Mouse (Mus musculus): ENCODE data around the gene Tubd1. TPM values are rescaled to one million over a fixed set of nuclear protein-coding genes. Genes with fewer than 3 reads are reported as not detected.

Gene Tubd1
- polyA plus RNA-seq, 1 experiment, result 18.3 TPM

DNA sequence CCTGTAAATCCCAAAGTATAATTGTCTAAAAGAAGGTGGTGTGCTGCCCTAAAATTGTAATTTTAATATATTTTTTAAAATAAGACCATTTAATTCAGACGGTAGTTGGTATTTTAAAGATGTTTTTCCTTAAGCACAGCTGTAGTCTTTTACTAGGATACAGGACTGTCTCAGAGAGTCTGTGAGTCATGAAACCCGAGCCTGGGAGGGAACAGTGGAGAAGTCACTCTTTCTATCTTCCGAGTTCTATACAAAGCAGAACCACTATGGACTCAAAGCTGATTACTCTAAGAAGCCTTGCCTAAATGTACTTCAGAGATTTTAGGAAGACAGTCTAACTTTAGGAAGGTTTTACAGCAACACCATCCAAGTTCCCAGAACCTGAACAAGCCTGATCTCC is 57.3 kb downstream of the Tubd1 start:
- TF ChIP-seq POLR2A (IDR thresholded peaks at IDR 0.05; ENCODE audit: control insufficient read depth, low read depth, low read length) (no peak), CTCF (IDR thresholded peaks at IDR 0.05; ENCODE audit: control insufficient read depth, insufficient read depth, insufficient replicate concordance, low read depth, low read length) (no peak)

DNA sequence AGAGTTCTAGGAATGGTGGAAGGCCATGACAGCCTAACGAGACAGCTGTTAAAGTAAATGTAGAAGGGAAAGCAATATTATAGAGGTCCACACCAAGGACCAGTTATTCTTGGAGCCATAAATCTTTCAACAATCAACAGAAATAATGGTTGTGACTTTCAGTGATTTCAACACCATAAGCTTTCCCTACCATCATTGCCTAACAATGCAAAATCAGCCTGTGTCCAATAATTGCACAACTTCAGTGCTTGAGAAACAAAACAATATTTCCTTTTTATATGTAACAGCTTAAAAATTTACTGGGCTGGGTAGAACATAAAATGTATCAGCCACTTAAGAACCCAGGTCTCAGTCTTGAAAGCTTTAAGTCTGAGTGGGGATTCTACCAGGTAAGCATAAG is 58.9 kb downstream of the Tubd1 start:
- no peak overlapping the region for H3K27ac ChIP-seq (ENCODE audit: control insufficient read depth, insufficient read depth, low read depth, low read length)

More for the DNA sequence above, 57.3 kb downstream of the Tubd1 start:
- Histone ChIP-seq H3K4me1 (ENCODE audit: control insufficient read depth, insufficient read depth, low read length) (no peaks in the 10 kb centered on the region), H3K36me3 (ENCODE audit: control insufficient read depth, insufficient read depth, low read length) (no peaks in the 10 kb centered on the region), H3K4me3 (ENCODE audit: control insufficient read depth, low read depth, low read length) (no peak overlapping the region), H3K27me3 (ENCODE audit: control insufficient read depth, insufficient read depth, low read length) (no peaks in the 10 kb centered on the region), H3K27ac (ENCODE audit: control insufficient read depth, insufficient read depth, low read depth, low read length) (no peak overlapping the region)

DNA sequence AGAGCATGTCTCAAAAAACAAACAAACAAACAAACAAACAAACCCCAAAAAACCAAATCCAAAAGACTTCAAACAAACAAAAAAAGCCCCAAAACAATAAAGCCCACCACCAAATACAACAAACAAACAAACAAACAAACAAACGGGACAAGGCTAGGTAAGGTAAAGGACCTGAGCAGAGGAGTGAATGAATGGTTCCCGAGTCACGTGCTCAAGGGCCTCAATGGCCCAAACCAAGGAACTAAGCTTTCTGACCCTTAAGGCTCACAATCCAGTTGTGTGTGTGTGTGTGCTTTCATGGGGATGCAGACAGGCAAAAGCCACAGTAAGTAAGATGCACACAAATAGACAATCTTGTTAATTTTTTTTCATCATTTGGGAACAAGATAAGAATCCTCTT is 59.5 kb downstream of the Tubd1 start:
- H3K4me3 ChIP-seq (ENCODE audit: control insufficient read depth, low read depth, low read length), result no peak overlapping the region
- H3K27ac ChIP-seq (ENCODE audit: control insufficient read depth, insufficient read depth, low read depth, low read length), result no peak overlapping the region
- H3K36me3 ChIP-seq (ENCODE audit: control insufficient read depth, insufficient read depth, low read length), result no peaks in the 10 kb centered on the region
- no peaks in the 10 kb centered on the region for H3K27me3 ChIP-seq (ENCODE audit: control insufficient read depth, insufficient read depth, low read length)
- no peaks in the 10 kb centered on the region for H3K4me1 ChIP-seq (ENCODE audit: control insufficient read depth, insufficient read depth, low read length)
- TF ChIP-seq POLR2A (IDR thresholded peaks at IDR 0.05; ENCODE audit: control insufficient read depth, low read depth, low read length) (no peak), CTCF (IDR thresholded peaks at IDR 0.05; ENCODE audit: control insufficient read depth, insufficient read depth, insufficient replicate concordance, low read depth, low read length) (no peak)

More for the DNA sequence above, 58.9 kb downstream of the Tubd1 start:
- Histone ChIP-seq H3K4me1 (ENCODE audit: control insufficient read depth, insufficient read depth, low read length) (no peaks in the 10 kb centered on the region), H3K36me3 (ENCODE audit: control insufficient read depth, insufficient read depth, low read length) (no peaks in the 10 kb centered on the region), H3K4me3 (ENCODE audit: control insufficient read depth, low read depth, low read length) (no peak overlapping the region), H3K27me3 (ENCODE audit: control insufficient read depth, insufficient read depth, low read length) (no peaks in the 10 kb centered on the region)
- no peak for TF ChIP-seq POLR2A (IDR thresholded peaks at IDR 0.05; ENCODE audit: control insufficient read depth, low read depth, low read length)
- TF ChIP-seq CTCF (IDR thresholded peaks at IDR 0.05; ENCODE audit: control insufficient read depth, insufficient read depth, insufficient replicate concordance, low read depth, low read length), result no peak

DNA sequence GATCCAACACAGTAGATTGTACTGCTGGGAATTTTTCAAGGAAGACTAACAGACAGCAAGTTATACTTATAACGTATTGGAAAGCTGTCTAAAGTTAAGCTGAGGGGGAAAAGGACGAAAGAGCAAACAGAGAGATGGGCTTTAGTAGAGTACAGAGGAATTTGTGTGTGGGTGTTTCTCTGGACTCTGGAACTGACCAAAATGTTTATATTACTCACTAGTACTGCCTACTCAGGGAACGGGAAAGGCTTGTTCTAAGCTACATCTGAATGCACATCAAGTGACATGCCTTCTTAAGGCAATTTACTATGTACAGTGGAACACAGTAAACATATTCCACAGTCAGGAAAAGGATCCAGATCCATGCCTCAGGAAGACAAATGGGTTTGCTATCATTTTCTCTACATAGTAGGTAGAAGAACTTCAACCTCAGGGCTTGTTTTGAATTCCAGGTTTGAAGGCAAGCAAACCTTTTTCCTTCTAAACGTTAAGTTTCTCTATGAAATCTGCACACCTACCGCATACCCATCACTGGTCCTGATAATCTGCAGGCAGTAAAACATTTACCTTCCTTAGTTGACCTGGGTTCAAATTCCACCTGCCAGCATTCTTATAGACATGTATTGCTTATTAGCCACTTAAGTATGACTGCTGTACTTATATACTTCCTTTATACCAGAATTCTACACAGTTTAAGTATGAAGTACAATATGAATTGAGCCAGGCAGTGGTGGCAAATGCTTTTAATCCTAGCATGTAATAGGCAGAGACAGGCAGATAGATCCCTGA is 60.1 kb downstream of the Tubd1 start:
- no peak for TF ChIP-seq CTCF (IDR thresholded peaks at IDR 0.05; ENCODE audit: control insufficient read depth, insufficient read depth, insufficient replicate concordance, low read depth, low read length)
- no peak for TF ChIP-seq POLR2A (IDR thresholded peaks at IDR 0.05; ENCODE audit: control insufficient read depth, low read depth, low read length)
- H3K27ac ChIP-seq (ENCODE audit: control insufficient read depth, insufficient read depth, low read depth, low read length), result no peak overlapping the region
- no peaks in the 10 kb centered on the region for H3K36me3 ChIP-seq (ENCODE audit: control insufficient read depth, insufficient read depth, low read length)
- no peak overlapping the region for H3K4me3 ChIP-seq (ENCODE audit: control insufficient read depth, low read depth, low read length)
- H3K4me1 ChIP-seq (ENCODE audit: control insufficient read depth, insufficient read depth, low read length), result no peaks in the 10 kb centered on the region
- no peaks in the 10 kb centered on the region for H3K27me3 ChIP-seq (ENCODE audit: control insufficient read depth, insufficient read depth, low read length)

DNA sequence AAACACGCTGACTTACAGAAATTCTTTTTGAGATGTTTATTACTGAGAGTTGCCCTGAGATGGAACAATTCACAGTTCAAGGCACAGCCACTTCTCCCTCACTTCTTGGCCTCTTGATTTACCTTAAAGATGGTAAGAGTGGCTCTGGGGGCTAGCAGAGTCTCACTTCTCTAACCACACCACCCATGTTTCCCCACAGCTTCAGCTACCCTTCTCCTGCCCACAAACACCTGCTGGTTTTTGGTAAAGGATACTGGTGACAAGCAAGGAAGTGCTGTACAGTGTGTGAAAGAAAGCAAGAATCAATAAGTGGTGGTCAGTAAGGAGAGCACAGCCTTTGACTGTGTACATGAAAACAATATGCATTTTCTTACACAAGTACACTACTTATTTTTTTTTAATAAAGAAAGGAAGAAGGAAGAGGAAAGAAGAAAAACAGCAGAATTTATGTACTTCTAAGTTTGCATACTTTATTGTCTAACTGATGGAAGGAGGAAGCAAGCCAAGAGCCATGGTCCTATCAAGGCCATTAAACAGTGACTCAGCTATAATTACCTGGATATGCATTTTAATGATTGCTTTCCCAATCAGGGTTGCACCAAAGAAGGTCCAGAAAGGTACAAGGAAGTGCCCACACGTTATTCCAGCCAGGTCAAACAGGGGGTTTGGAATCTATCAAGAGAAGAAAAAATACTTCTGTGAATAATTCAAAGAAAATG is 62.0 kb downstream of the Tubd1 start:
- Histone ChIP-seq H3K4me1 (ENCODE audit: control insufficient read depth, insufficient read depth, low read length) (no peaks in the 10 kb centered on the region), H3K27me3 (ENCODE audit: control insufficient read depth, insufficient read depth, low read length) (no peaks in the 10 kb centered on the region), H3K27ac (ENCODE audit: control insufficient read depth, insufficient read depth, low read depth, low read length) (no peak overlapping the region), H3K4me3 (ENCODE audit: control insufficient read depth, low read depth, low read length) (no peak overlapping the region), H3K36me3 (ENCODE audit: control insufficient read depth, insufficient read depth, low read length) (no peaks in the 10 kb centered on the region)
- no peak for TF ChIP-seq CTCF (IDR thresholded peaks at IDR 0.05; ENCODE audit: control insufficient read depth, insufficient read depth, insufficient replicate concordance, low read depth, low read length)
- no peak for TF ChIP-seq POLR2A (IDR thresholded peaks at IDR 0.05; ENCODE audit: control insufficient read depth, low read depth, low read length)

DNA sequence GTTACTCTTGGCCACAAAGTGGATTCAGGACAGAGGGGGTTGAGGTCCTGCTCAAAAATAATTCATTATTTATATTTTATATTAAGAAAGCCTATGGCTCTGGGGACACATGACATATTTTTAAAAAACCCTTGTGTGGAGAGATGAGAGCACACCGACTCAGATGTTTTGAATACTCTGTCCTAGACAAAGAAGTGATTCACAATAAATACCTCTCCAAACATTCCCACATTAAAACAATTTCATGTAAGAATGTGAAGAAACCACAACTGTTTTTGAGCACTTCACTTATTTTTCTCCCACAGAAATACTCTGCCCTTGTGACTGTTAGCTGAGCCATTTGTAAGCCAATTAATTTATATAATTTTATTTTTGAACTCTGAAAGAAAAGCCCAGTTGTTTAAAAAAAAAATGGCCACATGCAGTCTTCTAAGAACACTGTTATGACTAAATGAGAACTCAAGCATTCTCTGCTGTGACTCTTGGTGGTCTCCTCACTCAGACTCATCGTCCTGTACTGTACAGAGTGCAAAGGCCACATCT is 63.1 kb downstream of the Tubd1 start:
- Histone ChIP-seq H3K27me3 (ENCODE audit: control insufficient read depth, insufficient read depth, low read length) (no peaks in the 10 kb centered on the region), H3K27ac (ENCODE audit: control insufficient read depth, insufficient read depth, low read depth, low read length) (no peak overlapping the region), H3K4me1 (ENCODE audit: control insufficient read depth, insufficient read depth, low read length) (no peaks in the 10 kb centered on the region), H3K4me3 (ENCODE audit: control insufficient read depth, low read depth, low read length) (no peak overlapping the region), H3K36me3 (ENCODE audit: control insufficient read depth, insufficient read depth, low read length) (no peaks in the 10 kb centered on the region)
- no peak for TF ChIP-seq POLR2A (IDR thresholded peaks at IDR 0.05; ENCODE audit: control insufficient read depth, low read depth, low read length)
- TF ChIP-seq CTCF (IDR thresholded peaks at IDR 0.05; ENCODE audit: control insufficient read depth, insufficient read depth, insufficient replicate concordance, low read depth, low read length), result no peak

DNA sequence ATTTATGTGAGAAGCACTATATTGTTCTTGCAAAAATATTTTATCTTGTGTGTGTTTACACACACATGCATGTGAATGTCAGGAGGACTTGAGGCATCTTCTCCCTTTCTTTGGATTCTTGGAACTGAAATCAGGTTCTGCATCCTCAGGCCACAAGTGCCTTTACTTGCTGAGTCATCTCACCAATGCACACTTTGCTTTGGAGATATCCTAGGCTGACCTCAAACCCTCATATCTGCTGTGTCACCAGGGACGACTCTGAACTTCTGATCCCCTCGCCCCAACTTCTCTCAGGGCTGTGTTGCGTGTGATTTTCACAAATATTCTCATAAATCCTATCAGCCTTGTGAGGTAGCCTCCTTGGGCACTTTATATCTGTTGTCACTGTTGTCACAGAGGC is 65.4 kb downstream of the Tubd1 start:
- no peaks in the 10 kb centered on the region for H3K4me1 ChIP-seq (ENCODE audit: control insufficient read depth, insufficient read depth, low read length)
- H3K27ac ChIP-seq (ENCODE audit: control insufficient read depth, insufficient read depth, low read depth, low read length), result no peak overlapping the region
- no peaks in the 10 kb centered on the region for H3K36me3 ChIP-seq (ENCODE audit: control insufficient read depth, insufficient read depth, low read length)
- no peak for TF ChIP-seq POLR2A (IDR thresholded peaks at IDR 0.05; ENCODE audit: control insufficient read depth, low read depth, low read length)
- TF ChIP-seq CTCF (IDR thresholded peaks at IDR 0.05; ENCODE audit: control insufficient read depth, insufficient read depth, insufficient replicate concordance, low read depth, low read length), result no peak
- no peaks in the 10 kb centered on the region for H3K27me3 ChIP-seq (ENCODE audit: control insufficient read depth, insufficient read depth, low read length)
- H3K4me3 ChIP-seq (ENCODE audit: control insufficient read depth, low read depth, low read length), result no peak overlapping the region
